Mouse (Mus musculus) kidney, adult 11 months (tissue): ENCODE data around the gene Atp1b3.
"Not testable (repeated sequence)": the region's sequence is repeated elsewhere in the genome, so short reads cannot be mapped to it uniquely, and the experiment has no call there.

Experiments used
- DNase-seq: peaks from one replicate; pipeline ENCODE4 v3.0.0; 2022

Gene Atp1b3

DNA sequence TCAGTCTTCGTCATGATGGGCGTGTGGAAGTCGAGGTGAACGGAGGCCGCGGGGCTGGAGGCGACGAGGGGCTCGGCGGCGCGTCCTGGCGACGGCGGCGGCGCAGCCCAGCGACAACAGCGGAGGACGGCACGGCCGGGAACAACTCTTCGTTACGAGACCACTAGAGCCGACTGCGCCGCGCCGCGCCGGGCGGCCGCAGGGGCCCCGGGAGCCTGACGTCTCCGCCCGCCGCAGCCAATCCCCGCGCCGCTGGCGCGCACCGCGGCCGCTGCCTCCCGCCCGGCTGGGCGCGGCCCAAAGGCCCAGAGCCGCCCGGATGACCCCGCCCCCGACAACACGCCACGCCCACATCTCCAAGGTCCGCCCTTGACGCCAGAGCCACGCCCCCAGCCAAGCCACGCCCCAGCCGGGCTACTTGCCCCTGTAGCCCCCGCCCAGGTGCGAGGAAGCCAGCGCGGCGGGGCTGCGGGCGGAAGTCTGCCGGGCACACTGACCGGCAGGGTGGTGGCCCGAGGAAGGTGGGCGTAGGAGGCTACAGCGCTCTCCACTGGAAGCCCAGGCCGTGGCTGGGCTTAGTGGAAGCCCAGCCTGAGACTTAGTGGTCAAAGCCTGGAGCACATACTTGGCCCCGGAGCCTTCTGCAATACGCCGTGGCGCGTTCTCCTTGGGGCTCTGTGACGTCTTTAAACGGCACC is at the start of gene Atp1b3:
Atp1b3 (minus strand) TSS at position 302 of the 698 bp plus-strand sequence.
- peak; percentile 97 for DNase-seq

DNA sequence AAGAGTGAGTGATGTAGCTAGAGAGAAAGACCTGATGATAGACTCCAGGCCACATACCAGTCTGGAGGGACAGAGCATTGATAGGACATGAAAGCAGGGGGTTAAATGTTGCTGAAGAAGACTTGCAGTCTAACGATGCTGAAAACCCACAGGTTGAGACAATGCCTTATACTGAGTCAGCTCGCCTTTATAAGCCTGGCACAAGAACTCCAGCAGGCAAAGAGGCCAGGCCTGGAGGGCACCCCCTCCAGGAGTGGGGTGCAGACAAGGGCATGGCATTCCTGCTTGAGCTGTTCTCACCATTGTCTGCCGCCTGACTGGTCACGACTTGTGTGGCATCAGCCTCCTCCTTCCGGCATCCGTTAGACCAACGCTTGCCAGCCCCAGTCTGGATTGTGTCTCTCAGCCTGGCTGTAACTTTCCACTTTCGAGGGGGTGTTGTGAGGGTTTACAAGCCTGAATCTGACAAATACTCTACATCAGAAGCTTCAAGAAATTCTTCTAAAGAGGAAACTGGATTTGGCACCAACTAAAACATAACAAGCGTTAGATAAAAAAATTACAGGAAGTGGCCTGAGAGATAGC is 48.7 kb upstream of the Atp1b3 start:
- DNase-seq, result peak; percentile 54

DNA sequence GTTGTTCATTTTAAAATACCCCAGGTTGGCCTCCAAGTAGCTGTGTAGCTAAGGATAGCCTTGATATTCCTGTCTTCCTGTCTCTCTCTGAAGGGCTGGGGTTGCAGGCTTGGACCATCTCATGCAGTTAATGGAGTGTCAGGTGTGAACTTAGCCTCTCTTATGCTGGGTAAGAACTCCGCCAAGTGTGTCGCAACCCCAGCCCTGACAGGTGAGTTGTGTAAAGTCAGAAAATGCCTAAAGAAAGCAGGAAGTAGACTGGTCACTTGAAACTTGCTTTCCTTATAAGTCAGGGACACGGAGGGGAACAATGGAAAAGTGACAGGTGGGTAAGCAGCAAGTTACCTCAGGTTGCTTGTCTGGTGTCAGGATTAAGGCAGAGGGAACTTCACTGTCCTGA is 40.1 kb upstream of the Atp1b3 start:
- DNase-seq, result no peak

GRCm38 (mm10) chr9:96399916-96400315 is 35.7 kb upstream of the Atp1b3 start:
- not testable (repeated sequence) for DNase-seq

GRCm38 (mm10) chr9:96399425-96399878 is 35.2 kb upstream of the Atp1b3 start:
- DNase-seq, result no peak

DNA sequence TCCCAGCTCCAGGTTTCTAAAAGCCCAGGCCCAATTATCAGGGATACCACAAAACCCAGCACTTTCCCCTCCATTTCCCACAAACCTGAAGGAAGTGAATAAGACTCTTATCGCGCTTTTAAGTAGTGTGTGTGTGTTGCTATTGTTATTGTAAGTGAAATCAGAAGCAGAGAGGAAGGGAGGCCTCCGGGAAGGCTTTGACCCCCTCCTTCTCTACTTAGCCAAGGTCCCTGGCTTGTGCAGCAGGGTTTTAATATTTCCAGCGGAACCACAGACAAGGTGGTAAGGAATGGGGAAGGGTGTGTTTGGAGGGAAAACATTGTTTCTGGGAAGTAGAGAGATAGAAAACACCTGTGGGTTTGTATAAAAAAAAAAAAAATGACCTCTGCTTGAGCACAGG is 34.4 kb upstream of the Atp1b3 start:
- DNase-seq, result no peak

DNA sequence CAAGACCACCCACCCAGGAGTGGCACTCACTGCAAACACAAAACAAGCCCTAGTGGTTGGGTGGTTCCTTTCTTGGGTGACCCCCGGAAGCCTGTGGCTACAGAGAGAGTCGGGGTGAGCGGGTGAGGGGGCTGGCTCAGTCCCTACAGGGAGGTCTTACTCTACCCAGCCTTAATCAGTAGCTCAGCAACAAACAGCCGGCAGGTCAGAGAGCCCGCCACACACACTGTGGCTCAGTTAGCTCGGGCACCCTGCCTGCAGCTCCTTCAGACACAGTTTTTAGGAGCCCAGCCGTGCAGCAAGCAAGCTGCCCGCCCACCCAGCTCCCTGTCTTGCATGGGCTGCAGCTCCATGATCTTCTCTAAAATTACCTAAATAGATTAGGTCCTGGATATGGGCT is 33.9 kb upstream of the Atp1b3 start:
- DNase-seq, result no peak

- no peak for DNase-seq
Measured at GRCm38 (mm10) chr9:96394910-96395690, 30.9 kb upstream of the Atp1b3 start.

- DNase-seq, result no peak
Measured at GRCm38 (mm10) chr9:96393731-96394235, 29.5 kb upstream of the Atp1b3 start.

GRCm38 (mm10) chr9:96393112-96393511 is 28.9 kb upstream of the Atp1b3 start:
- no peak for DNase-seq

DNA sequence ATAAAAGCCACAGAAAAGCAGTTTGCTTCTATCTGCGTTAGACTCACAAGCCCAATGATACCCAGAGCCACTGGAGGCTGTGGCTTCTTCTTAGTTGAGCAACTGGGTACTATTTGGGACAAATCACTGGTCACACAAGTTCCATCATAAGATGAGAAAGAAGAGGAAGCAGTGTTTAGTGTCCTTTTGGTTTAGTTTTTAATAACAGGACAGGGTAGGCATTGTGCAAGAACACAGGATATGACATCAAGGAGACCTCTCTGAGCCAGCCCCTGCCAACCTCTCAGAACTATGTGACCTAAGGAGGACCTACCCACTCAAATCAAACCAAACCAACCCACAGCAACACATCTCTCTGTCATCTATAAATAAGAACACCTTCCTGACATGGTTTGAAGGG is 27.7 kb upstream of the Atp1b3 start:
- DNase-seq, result no peak

DNA sequence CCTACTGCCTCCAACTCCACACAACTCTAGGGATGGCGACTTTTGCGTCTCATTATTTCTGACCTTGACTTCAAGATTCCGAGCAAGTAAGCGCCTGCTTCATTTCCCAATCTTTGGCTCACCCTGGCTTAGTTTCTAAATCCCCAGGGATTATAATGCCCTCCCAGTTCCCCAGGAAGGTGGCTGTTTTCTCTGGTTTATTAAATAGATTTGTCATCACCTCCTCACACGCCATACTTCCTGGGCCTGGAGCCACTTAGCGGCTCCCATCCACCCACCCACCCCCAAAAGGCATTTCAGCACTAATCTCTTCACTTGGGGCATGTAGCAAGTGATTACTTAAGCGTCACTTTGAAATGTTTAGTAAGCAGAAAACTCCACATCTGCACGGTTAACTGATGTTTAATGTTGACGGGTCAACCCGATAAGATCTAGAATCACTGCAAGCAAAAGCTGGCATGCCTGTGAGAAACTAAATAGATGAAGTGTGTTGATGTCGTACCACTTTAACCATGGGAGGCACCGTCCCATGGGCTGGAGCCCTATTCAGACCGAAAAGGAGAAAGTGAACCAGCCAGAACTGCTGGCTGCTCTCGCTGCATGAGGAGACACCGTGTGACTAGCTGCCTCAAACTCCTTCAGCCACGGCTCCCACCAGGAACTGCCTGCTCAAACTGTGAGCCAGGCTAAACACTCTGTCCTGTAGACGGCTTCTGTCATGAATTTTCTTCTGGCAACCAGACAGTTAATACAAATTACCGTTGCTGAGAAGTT is 19.7 kb upstream of the Atp1b3 start:
- DNase-seq, result no peak

- DNase-seq, result no peak
Measured at GRCm38 (mm10) chr9:96382756-96383155, 18.5 kb upstream of the Atp1b3 start.

GRCm38 (mm10) chr9:96381393-96381792 is 17.2 kb upstream of the Atp1b3 start:
- DNase-seq, result peak; percentile 9

GRCm38 (mm10) chr9:96379551-96379950 is 15.3 kb upstream of the Atp1b3 start:
- DNase-seq, result no peak

DNA sequence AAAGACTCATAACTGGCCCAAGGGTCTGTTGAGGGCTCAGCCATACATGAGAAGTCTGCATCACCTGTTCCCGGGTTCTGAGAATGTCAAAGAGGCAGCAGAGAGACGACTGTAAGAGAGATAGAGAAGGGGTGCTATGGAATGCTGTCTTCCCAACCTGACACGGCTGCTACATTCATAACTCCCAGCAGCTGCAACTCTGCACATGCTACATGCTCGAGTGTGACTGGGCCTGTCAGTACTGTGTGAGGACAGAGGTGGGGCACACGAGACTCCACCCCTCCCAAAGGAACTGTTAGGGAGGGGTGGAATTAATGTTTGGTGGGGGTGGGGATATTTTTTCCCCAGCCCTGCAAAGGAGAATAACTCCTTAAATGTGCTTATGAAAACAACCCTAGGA is 14.5 kb upstream of the Atp1b3 start:
- DNase-seq, result no peak

DNA sequence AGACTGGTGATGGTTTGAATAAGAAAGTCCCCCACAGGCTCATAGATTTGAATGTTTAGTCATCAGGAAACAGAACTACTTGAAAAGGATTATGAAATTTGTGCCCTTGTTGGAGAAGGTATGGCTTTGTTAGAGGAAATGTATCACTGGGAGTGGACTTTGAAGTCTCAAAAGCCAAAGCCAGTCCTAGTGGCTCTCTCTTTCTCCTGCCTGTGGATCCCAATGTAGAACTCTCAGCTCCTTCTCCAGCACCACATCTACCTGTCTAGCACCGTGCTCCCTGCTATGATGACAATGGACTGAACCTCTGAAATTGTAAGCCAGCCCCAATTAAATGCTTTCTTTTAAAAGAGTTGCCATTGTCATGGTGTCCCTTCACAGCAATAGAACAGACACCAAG is 12.9 kb upstream of the Atp1b3 start:
- no peak for DNase-seq

GRCm38 (mm10) chr9:96375819-96376218 is 11.6 kb upstream of the Atp1b3 start:
- no peak for DNase-seq

DNA sequence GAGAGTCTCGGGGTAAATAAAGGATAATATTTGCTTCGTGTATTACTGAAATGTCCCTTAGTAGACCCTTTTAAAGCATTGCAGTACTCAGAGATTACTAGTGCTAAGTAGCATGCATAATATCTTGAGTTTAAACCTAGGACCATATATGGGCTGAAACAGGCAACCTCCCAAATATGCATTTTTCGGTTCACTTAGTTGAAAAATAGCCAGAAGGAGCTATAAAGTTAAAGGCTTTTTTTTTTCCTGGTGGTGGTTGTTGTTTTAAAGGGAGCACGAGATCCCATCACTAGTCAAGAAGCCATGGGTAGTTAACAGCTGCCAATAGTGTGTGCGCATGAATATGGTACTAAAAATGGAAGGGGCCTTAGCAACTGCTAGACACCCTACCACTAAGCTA is 6.8 kb upstream of the Atp1b3 start:
- no peak for DNase-seq

DNA sequence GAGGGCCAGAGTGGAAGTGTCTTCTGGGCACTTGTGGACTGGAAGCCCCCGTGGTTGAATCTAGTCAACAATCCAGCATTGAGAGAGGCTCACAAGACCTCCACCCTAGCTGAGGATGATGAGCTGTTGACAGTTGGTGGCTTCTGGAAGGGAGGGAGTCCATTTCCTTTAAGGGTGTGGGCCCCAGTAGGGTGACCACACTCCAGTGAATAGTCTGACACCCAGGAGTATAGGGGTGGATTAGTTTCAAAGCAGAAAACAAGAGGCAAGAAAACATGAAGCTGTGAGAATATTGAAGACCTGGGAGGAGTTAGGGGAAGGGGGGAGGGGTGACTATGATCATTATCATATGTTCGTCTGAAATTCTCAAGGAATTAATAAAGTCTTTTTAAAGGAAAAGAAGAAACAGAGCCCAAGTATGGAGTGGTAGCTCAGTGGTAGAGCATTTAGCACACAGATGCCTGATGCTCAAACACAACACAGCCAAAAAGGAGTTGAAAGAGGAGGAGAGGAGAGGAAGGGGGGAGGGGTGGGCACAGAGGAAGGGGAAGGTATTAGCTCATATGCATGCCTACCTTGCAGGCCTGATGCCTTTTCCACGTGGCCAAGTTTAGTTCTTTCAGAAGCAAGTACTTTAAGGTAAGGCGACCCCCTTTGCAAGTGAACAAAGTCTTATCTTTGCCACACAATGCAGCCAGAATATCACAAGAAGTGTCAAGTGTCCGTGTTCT is 5.6 kb upstream of the Atp1b3 start:
- no peak for DNase-seq

DNA sequence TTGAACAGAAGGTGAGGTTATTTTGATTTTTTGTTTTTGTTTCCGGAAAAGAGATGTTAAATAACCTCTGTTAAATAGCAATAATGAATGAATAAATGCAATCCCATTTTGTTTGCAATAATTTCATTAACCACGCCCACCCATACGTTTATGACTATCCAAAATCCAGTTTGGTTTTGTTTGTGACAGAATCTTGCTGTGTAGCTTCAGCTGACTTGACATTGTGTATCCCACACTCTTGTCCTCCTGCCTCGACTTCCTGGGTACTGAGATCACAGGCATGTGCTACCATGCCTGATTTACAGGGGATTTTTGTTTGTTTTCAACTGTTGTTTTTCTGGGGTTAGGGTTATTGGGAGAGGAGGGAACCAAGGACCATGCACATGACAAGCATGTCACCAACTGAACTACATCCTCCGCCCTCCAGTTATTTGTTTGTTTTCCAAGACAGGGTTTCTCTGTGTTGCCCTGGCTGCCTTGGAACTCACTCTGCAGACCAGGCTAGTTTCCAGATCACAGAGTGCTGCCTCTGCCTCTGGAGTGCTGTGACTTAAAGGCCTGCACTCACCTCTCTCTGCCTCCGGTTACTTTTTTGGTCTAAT is 1.1 kb upstream of the Atp1b3 start:
- no peak for DNase-seq
